Mouse (Mus musculus) c-Kit-positive CD71-negative TER-119-negative erythroid progenitor cells, embryonic 14.5 days (primary cell): ENCODE measurements around the gene Gm3468.
"Not testable (repeated sequence)": the region's sequence is repeated elsewhere in the genome, so short reads cannot be mapped to it uniquely, and the experiment has no call there.

Experiments
- DNase-seq: peaks from one replicate; pipeline ENCODE4 v3.0.0-alpha.2; 2013; ENCODE audit warnings: low read depth

Gm3468 gene

GRCm38 (mm10) chr14:6108272-6108925, at the start of gene Gm3468:
Gene Gm3468, minus strand, starts transcription at chr14:6108665.
- DNase-seq: not testable (repeated sequence)

GRCm38 (mm10) chr14:6125707-6126106, 17.2 kb upstream of the Gm3468 start, which contains the start of gene Gm3476:
Gene Gm3476, minus strand, starts transcription at chr14:6125807.
- DNase-seq: not testable (repeated sequence)

- DNase-seq: not testable (repeated sequence)
Measured at GRCm38 (mm10) chr14:6107500-6107899, 965 bp downstream of the Gm3468 start.

- DNase-seq: not testable (repeated sequence)
Measured at GRCm38 (mm10) chr14:6093842-6094241, 14.6 kb downstream of the Gm3468 start, which contains the start of gene Gm8206. Gene Gm8206, minus strand, starts transcription at chr14:6093942.

DNA sequence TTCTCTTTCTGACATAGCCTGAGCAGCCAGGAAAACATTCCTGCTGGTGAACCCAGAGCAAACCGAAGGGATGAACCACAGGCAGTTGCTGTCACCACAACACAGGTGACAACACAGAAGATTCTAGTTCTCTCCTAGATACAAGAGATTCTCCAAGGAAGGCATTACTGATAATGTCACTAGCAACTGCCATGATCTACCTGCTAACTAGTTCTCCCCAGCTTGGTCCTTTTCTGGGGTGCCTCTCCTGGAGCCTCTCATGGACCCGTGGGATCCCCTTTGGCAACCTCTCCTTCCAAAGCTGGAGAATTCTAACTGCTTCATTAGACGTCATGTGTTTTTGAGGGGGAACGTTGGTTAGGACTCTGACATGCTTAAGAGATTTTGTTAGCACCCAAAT, 50.3 kb downstream of the Gm3468 start, which contains the start of gene Gm6337:
Gene Gm6337 (minus strand): TSS at position 101 of the 400 bp plus-strand sequence.
- not testable (repeated sequence) for DNase-seq
